Mouse (Mus musculus) cortical plate, adult 2 months (tissue): Measurements from ENCODE around the gene Tagln3. TPM values are rescaled to one million over a fixed set of nuclear protein-coding genes. Genes with fewer than 3 reads are reported as not detected.

Experiments used
- H3K27ac ChIP-seq: fragments of 200-500 bp; 2 replicates; pipeline ENCODE4 v1.5.1; 2012; ENCODE audit warnings: low read length, control low read depth, inconsistent platforms; ENCODE audit not compliant: insufficient read depth
- H3K4me1 ChIP-seq: fragments of 200-500 bp; 2 replicates; pipeline ENCODE4 v1.6.1; 2011; ENCODE audit warnings: low read length; ENCODE audit not compliant: control insufficient read depth, insufficient read depth
- H3K4me3 ChIP-seq: fragments of 200-500 bp; 2 replicates; pipeline ENCODE4 v1.5.1; 2011; ENCODE audit warnings: mild to moderate bottlenecking, low read length, control low read depth; ENCODE audit not compliant: insufficient read depth
- CTCF ChIP-seq: fragments of 200-500 bp; IDR thresholded peaks from 2 replicates; pipeline ENCODE4 v1.5.1; 2011; ENCODE audit warnings: mild to moderate bottlenecking, control low read depth, low read length; ENCODE audit not compliant: insufficient read depth; ENCODE audit errors: extremely low read depth
- POLR2A ChIP-seq: fragments of 200-500 bp; IDR thresholded peaks from 2 replicates; pipeline ENCODE4 v1.6.1; 2011; ENCODE audit warnings: mild to moderate bottlenecking, low read length, control low read depth; ENCODE audit not compliant: insufficient read depth; ENCODE audit errors: extremely low read depth
- polyA plus RNA-seq: library from polyadenylated mRNA; depleted of rRNA; stranded (reverse); fragments of >200 nt; gene quantifications from 2 replicates; pipeline ENCODE4 v1.2.3, GENCODE M21; 2012; rRNA removed

The Tagln3 gene
- polyA plus RNA-seq, 1 experiment: 615 TPM

GRCm38 (mm10) chr16:45662381-45662780 lies 62.0 kb downstream of the Tagln3 start:
- Histone ChIP-seq H3K4me1 (peaks cover 3% of the 10 kb centered on the region; the same call in 1 of the 2 replicates), H3K27ac (no peak overlapping the region), H3K4me3 (no peak overlapping the region)
- TF ChIP-seq CTCF (no peak), POLR2A (no peak)

Other genes with a start within 250 kb of the Tagln3 start
- 0.40 and 0.59 TPM in 2 replicates for gene Gm609, start 231.6 kb downstream of the Tagln3 start, polyA plus RNA-seq
- gene Gm17783, start 192.6 kb downstream of the Tagln3 start, polyA plus RNA-seq: not detected in 2 replicates
- not detected in 2 replicates for gene Slc9c1, start 189.3 kb downstream of the Tagln3 start, polyA plus RNA-seq
- not detected in 2 replicates for gene Gcsam, start 114.2 kb downstream of the Tagln3 start, polyA plus RNA-seq
- gene BC016579, start 70.5 kb downstream of the Tagln3 start, polyA plus RNA-seq: 0.45 and 0.52 TPM in 2 replicates
- 4.4 TPM in 2 replicates for gene Tmprss7, start 30.9 kb downstream of the Tagln3 start, polyA plus RNA-seq
- 24.0 and 24.1 TPM in 2 replicates for gene Abhd10, start 18.3 kb upstream of the Tagln3 start, polyA plus RNA-seq
- 5.3 and 5.4 TPM in 2 replicates for gene Phldb2, start 229.0 kb upstream of the Tagln3 start, polyA plus RNA-seq